Mouse (Mus musculus) heart, embryonic 10.5 days (tissue): ENCODE measurements around the gene 1110004F10Rik. TPM values are rescaled to one million over a fixed set of nuclear protein-coding genes. Genes with fewer than 3 reads are reported as not detected.

Experiments
- DNase-seq: peaks from one replicate; pipeline ENCODE4 v3.0.0-alpha.2; 2017; ENCODE audit warnings: low spot score
- H3K27ac ChIP-seq: fragments of 300-500 bp; sonication (generic); 2 replicates; pipeline ENCODE4 v1.5.1; 2016; ENCODE audit warnings: mild to moderate bottlenecking
- H3K27me3 ChIP-seq: fragments of 300-500 bp; sonication (generic); 2 replicates; pipeline ENCODE4 v1.6.1; 2016; ENCODE audit warnings: mild to moderate bottlenecking; ENCODE audit not compliant: poor library complexity, insufficient read depth, severe bottlenecking
- H3K36me3 ChIP-seq: fragments of 300-500 bp; sonication (generic); 2 replicates; pipeline ENCODE4 v1.6.1; 2016; ENCODE audit warnings: mild to moderate bottlenecking, moderate library complexity
- H3K4me1 ChIP-seq: fragments of 300-500 bp; sonication (generic); 2 replicates; pipeline ENCODE4 v1.6.1; 2016; ENCODE audit warnings: mild to moderate bottlenecking
- H3K4me3 ChIP-seq: fragments of 300-500 bp; sonication (generic); 2 replicates; pipeline ENCODE4 v1.5.1; 2016; ENCODE audit warnings: mild to moderate bottlenecking, moderate library complexity
- H3K9me3 ChIP-seq: fragments of 300-500 bp; sonication (generic); 2 replicates; pipeline ENCODE4 v1.6.1; 2016; ENCODE audit warnings: mild to moderate bottlenecking, moderate library complexity
- WGBS: fragments of 180-500 bp; shearing (Covaris S2); methylation state at CpG from one replicate; pipeline ENCODE4 v1.1.7; 2016; 5-methylcytosine and 5-hydroxymethylcytosine counted together
- polyA plus RNA-seq: library from polyadenylated mRNA; unstranded; fragments of >200 nt; fragmentation: Nextera tagmentation; extraction: Ambion mirVana; gene quantifications from 2 replicates; pipeline ENCODE4 v1.2.1, GENCODE M21; 2016

1110004F10Rik gene
- polyA plus RNA-seq, 1 experiment from 2014 or later, result 252 TPM

DNA sequence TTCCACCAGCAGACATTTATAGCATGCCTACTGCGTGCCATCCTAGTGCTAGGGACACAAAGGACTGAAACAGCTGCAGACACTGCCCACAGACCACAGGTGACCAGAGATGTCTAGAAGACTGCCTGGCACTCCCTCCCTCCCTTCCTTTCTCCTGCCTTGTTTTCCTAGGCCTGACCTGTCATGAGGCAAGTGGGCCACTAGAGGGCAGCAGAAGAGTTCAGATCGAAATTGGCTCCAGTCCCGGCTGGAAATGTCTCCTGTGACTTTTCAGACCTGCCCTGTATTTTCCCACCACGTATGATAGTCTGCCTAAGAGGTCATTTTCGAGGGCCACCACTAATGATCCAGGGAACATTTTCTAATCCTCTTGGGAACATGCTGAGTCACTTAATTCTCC lies 92.9 kb downstream of the 1110004F10Rik start:
- Histone ChIP-seq H3K9me3 (no peaks in the 10 kb centered on the region), H3K36me3 (peaks cover 71% of the 10 kb centered on the region), H3K27me3 (no peaks in the 10 kb centered on the region), H3K27ac (peak overlapping the region; percentile 65; the same call in 1 of the 2 replicates), H3K4me3 (no peak overlapping the region), H3K4me1 (peaks cover 21% of the 10 kb centered on the region)
- 3% methylated on average over 5 of the region's 5 CpGs for WGBS
- DNase-seq, result peak; percentile 90

DNA sequence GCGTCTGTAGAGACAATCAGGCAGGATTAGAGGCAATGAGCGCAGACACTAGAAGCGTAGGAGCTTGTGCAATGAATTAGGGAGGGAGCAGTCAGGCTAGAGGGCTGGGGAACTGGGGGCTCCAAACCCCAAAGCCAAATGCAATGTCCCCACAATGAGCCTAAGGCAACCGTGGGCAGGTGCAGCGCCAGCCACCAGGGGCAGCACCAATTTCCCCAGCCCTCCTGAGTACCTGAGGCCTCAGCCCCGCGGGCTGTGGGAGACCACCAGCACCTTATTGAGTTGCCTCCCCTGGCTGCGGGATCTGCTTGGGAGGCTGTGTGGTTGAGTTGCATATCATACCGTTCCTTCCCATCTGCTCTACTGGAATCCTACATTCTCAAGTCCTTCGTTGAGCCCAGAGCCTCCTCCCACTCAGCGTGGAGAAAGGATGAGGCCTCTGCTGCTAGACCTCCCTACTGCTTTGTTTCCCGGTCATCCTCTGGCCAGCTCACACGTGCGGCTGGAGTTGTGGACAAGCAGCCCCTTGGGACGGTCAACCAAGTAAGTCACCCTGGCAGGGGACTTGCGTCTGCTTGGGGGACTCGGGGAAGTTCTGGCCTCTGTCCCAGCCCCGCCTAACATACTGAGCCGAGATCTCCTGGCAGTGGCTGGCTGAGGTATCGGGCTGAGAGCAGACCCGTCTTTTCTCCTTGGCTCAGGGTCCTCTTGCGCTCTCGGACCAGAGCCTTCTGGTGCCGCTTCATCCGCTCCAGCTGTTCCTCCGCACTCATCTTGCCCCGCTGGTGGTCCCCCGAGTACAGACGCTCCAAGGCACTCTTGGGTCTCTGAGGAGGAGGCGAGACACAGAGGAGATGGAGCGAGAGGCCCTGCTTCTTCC lies 95.5 kb downstream of the 1110004F10Rik start:
- H3K9me3 ChIP-seq, result no peaks in the 10 kb centered on the region
- peaks cover 22% of the 10 kb centered on the region for H3K4me1 ChIP-seq
- WGBS, result 73% methylated on average over 31 of the region's 31 CpGs
- no peak overlapping the region for H3K4me3 ChIP-seq
- no peaks in the 10 kb centered on the region for H3K27me3 ChIP-seq
- 0 out of 2 replicates have a peak overlapping the region, but pooled peaks have one; percentile 3 for H3K27ac ChIP-seq
- DNase-seq, result no peak
- H3K36me3 ChIP-seq, result peaks cover 69% of the 10 kb centered on the region

DNA sequence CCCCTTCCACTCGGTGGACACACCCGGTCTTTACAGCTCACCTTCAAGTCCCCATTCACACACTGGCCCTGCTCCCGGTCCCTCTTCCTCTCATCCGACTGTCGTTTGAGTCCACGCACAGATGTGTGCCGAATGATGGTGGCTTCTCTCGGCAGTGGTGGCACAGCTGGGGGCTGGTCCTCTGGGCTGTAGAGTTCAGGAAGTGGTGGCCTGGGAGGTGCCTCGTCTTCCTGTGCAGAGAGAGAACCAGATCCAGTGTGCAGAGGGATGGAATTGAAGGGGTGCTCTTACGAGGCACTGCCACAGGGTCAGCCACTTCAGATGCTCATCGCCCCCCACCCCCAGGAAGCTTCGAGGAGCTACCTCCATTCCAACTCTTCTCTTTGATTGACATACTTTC lies 98.0 kb downstream of the 1110004F10Rik start:
- Histone ChIP-seq H3K27me3 (no peaks in the 10 kb centered on the region), H3K36me3 (peaks cover 87% of the 10 kb centered on the region), H3K27ac (no peak overlapping the region), H3K4me3 (no peak overlapping the region), H3K9me3 (no peaks in the 10 kb centered on the region), H3K4me1 (peaks cover 13% of the 10 kb centered on the region)
- 81% methylated on average over 12 of the region's 12 CpGs for WGBS
- DNase-seq, result no peak

DNA sequence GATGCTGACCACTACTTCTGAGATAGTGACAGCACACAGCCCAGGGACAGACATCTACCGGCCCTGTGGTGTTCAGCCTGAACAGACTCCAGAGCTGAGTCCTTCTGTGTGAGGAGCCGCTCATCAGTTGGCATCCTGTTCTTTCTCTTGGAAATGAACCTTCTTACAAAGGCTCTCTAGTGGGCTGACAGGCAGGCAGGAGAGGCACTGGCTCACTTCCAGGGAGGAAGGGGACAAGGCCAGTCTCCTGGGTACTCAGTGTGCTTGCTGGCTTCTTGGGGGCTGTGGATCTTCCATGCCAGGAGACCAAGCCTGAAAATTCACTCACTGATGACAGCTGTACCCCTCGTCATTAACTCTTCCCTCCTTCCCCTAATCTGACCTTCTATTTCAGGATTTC lies 98.5 kb downstream of the 1110004F10Rik start:
- peaks cover 93% of the 10 kb centered on the region for H3K36me3 ChIP-seq
- 55% methylated on average over 3 of the region's 3 CpGs for WGBS
- no peak for DNase-seq
- no peaks in the 10 kb centered on the region for H3K27me3 ChIP-seq
- H3K4me1 ChIP-seq, result peaks cover 8% of the 10 kb centered on the region
- H3K4me3 ChIP-seq, result no peak overlapping the region
- no peak overlapping the region for H3K27ac ChIP-seq
- no peaks in the 10 kb centered on the region for H3K9me3 ChIP-seq

DNA sequence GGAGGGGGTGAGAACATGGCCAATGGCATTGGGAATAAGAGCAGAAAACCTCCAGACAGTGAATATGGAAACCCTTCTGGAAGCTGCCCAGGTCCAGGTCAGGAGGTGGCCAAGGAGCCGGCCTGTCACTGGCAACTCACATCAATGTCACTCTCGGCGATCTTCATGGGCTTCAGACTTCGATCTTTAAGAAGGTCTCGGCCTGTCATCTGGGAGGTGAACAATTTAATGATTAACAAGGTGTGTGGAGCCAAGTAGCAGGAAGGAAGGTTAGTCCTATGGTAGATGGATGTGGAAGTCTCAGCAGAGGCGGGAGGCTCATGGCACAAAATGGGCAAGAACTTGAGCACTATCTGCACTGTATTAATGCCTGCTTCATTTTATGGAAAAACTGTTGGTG lies 105.8 kb downstream of the 1110004F10Rik start:
- 95% methylated on average over 6 of the region's 6 CpGs for WGBS
- Histone ChIP-seq H3K9me3 (no peaks in the 10 kb centered on the region), H3K4me1 (no peaks in the 10 kb centered on the region), H3K36me3 (peaks cover 94% of the 10 kb centered on the region), H3K27me3 (no peaks in the 10 kb centered on the region), H3K4me3 (no peak overlapping the region), H3K27ac (no peak overlapping the region)
- DNase-seq, result no peak

DNA sequence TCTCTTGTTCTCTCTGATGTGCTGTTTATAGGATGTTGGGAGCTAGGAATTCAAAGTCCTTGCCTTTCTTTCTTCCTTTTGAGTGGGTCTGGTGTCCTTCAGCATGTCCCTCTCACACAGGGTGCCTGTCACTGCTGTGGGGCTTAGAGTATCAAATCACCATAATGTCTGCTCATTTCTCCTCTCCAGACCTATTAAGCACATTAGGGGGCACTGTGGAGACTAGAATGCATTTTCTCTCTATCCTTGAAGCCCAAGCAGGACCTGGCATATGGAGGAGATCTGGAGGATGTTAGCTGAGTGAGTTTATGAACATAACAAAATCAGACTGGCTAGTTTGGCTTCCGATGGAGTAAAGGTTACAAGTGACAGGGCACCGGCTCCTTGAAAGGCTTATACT lies 107.9 kb downstream of the 1110004F10Rik start:
- no peaks in the 10 kb centered on the region for H3K27me3 ChIP-seq
- H3K4me1 ChIP-seq, result no peaks in the 10 kb centered on the region
- DNase-seq, result no peak
- H3K27ac ChIP-seq, result no peak overlapping the region
- peaks cover 91% of the 10 kb centered on the region for H3K36me3 ChIP-seq
- H3K4me3 ChIP-seq, result no peak overlapping the region
- WGBS, result 86% methylated on average over 2 of the region's 2 CpGs
- no peaks in the 10 kb centered on the region for H3K9me3 ChIP-seq

DNA sequence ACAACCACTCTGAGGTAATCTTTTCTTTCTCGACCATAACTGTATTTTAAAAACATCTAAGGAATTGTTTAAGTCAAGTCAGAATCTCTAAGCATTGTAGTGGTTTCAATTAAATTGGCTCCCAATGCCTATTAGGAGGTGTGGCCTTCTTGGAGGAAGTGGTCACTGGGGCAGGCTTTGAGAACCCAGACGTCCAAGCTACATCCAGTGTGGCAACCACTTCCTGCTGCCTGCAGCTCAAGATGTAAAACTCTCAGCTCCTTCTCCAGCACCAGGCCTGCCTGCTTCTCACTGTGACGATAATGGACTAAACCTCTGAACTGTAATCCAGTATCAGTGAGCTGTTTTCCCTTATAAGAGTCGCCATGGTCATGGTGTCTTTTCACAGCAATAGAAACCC lies 110.4 kb downstream of the 1110004F10Rik start:
- WGBS, result 67% methylated on average over 4 of the region's 4 CpGs
- Histone ChIP-seq H3K27ac (no peak overlapping the region), H3K4me3 (no peak overlapping the region), H3K9me3 (no peaks in the 10 kb centered on the region), H3K27me3 (no peaks in the 10 kb centered on the region), H3K4me1 (no peaks in the 10 kb centered on the region), H3K36me3 (peaks cover 92% of the 10 kb centered on the region)
- DNase-seq, result no peak

DNA sequence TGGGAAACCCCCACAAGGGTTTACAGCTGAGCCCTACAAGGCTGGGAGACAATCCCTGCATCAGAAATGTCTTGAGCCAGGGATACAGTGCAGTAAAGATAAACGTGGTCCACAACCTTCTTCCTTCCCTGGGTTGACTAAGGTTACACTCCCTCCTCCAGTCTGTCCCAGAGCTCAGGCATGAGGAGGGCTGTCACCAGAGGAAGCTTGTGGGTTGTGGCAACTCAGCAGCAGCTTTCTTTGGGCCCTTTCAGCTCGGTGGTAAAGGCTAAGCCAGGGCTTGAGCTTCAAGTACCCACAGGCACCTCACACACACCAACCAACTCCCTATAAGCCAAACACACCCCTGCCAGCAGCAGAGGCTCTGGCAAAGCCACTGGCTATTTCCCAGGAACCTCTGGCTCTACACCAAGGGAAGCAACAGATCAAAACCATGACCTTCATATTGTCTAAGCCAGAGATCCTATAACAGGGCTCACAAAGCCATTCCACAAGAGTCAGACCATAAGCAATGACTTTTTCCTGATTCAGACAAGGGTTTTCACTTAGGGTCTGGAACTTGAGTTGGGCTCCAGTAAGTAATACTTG lies 114.7 kb downstream of the 1110004F10Rik start:
- WGBS, result 66% methylated on average over 2 of the region's 2 CpGs
- no peak overlapping the region for H3K4me3 ChIP-seq

More for the DNA sequence above, 114.7 kb downstream of the 1110004F10Rik start:
- no peaks in the 10 kb centered on the region for H3K27me3 ChIP-seq
- no peak overlapping the region for H3K27ac ChIP-seq
- H3K4me1 ChIP-seq, result peaks cover 7% of the 10 kb centered on the region; the same call in 1 of the 2 replicates
- no peak for DNase-seq
- H3K36me3 ChIP-seq, result peaks cover 92% of the 10 kb centered on the region
- no peaks in the 10 kb centered on the region for H3K9me3 ChIP-seq

Other genes with a start within 250 kb of the 1110004F10Rik start
- 30.9 and 32.7 TPM in 2 replicates for gene Sox6, start 601 bp upstream of the 1110004F10Rik start, polyA plus RNA-seq
- gene Gm4353, start 45.2 kb downstream of the 1110004F10Rik start, polyA plus RNA-seq, result 0.55 and 0.85 TPM in 2 replicates